Mouse (Mus musculus) lung, embryonic 16.5 days (tissue): ENCODE data around the gene Nipsnap1. TPM values are rescaled to one million over a fixed set of nuclear protein-coding genes. Genes with fewer than 3 reads are reported as not detected.

Source experiments
- ATAC-seq: fragments of 200-750 bp; cut with Nextera tagmentation; 2 replicates; pipeline ENCODE4 v1.8.0; 2017; ENCODE audit warnings: low read depth, mild to moderate bottlenecking, moderate library complexity
- H3K27ac ChIP-seq: fragments of 300-500 bp; sonication (generic); 2 replicates; pipeline ENCODE4 v1.5.1; 2014; ENCODE audit warnings: mild to moderate bottlenecking, control low read depth, low read length
- H3K27me3 ChIP-seq: fragments of 300-500 bp; sonication (generic); 2 replicates; pipeline ENCODE4 v1.6.1; 2014; ENCODE audit warnings: low read depth, low read length, mixed read lengths; ENCODE audit not compliant: control insufficient read depth, insufficient read depth
- H3K36me3 ChIP-seq: fragments of 300-500 bp; sonication (generic); 2 replicates; pipeline ENCODE4 v1.6.1; 2014; ENCODE audit warnings: low read length; ENCODE audit not compliant: control insufficient read depth, insufficient read depth
- H3K4me1 ChIP-seq: fragments of 300-500 bp; sonication (generic); replicated peaks from 2 replicates; pipeline ENCODE4 v1.6.1; 2014; ENCODE audit warnings: low read length, mixed read lengths; ENCODE audit not compliant: control insufficient read depth, insufficient read depth
- H3K4me2 ChIP-seq: fragments of 300-500 bp; sonication (generic); 2 replicates; pipeline ENCODE4 v1.6.1; 2014; ENCODE audit warnings: low read depth, low read length, control low read depth
- H3K4me3 ChIP-seq: fragments of 300-500 bp; sonication (generic); 2 replicates; pipeline ENCODE4 v1.5.1; 2014; ENCODE audit warnings: mild to moderate bottlenecking, low read length, control low read depth
- H3K9ac ChIP-seq: fragments of 300-500 bp; sonication (generic); 2 replicates; pipeline ENCODE4 v1.6.1; 2014; ENCODE audit warnings: low read length, control low read depth
- H3K9me3 ChIP-seq: fragments of 300-500 bp; sonication (generic); 2 replicates; pipeline ENCODE4 v1.6.1; 2016; ENCODE audit warnings: low read length; ENCODE audit not compliant: control insufficient read depth
- WGBS: fragments of 180-500 bp; shearing (Covaris S2); extraction: QIAGEN DNeasy Blood & Tissue Kit; methylation state at CpG from one replicate; pipeline ENCODE4 v1.1.7; 2014; 5-methylcytosine and 5-hydroxymethylcytosine counted together
- polyA plus RNA-seq: library from polyadenylated mRNA; unstranded; fragments of >200 nt; fragmentation: Nextera tagmentation; extraction: Ambion mirVana; gene quantifications from 2 replicates; pipeline ENCODE4 v1.2.1, GENCODE M21; 2015

Gene Nipsnap1
- polyA plus RNA-seq = 30.1 and 31.5 TPM in 2 replicates

DNA sequence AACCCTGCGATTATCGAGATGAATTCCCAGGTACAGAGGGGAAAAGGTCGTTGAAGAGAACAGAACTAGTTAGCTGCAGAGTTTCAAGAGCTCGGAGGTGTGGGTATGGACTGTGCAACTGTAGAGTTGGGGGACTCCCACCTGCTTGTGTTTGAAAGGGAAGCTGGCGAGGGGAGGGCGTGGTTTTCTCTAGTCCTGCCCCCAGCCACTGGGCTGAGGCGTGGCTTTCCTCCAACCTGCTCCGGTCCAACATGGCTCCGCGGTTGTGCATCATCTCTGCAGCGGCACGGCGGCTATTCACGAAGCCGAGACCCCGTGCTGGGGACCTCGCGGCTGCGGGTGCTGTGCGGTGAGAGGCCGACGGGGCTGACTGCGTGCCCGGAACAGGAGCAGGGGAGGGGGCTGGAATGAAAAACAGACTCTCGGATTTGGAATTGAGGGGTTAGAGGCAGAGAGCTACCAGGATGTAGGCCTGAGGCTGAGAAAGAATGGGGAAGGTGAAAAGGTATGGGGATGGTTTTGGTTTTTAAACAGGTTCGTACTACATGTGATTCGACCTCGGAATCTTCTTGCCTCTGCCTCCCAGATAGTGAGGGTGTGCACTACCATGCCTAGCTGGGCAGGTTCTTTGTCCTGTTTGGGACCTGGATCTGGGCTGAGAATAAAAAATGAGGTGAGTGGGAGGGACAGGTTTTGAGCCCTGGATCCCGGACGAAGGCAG is at the start of gene Nipsnap1:
TSS of gene Nipsnap1 (plus strand) at position 197 of the 721 bp plus-strand sequence.
- no peaks in the 10 kb centered on the region for H3K36me3 ChIP-seq
- 0 out of 2 replicates have a peak, but pooled peaks cover 2% of the 10 kb centered on the region for H3K4me1 ChIP-seq
- H3K4me2 ChIP-seq = peak within 1 kb of the TSS; percentile 76
- no peaks in the 10 kb centered on the region for H3K27me3 ChIP-seq
- peak within 1 kb of the TSS; percentile 66 for H3K9ac ChIP-seq
- H3K9me3 ChIP-seq = no peaks in the 10 kb centered on the region
- H3K4me3 ChIP-seq = peak within 1 kb of the TSS; percentile 67
- WGBS = under 1% methylated on average over 30 of the region's 30 CpGs
- peak; percentile 90 for ATAC-seq
- H3K27ac ChIP-seq = no peak within 1 kb of the TSS

- Histone ChIP-seq H3K36me3 (no peaks in the 10 kb centered on the region), H3K9ac (no peak overlapping the region), H3K4me3 (no peak overlapping the region), H3K4me1 (no peaks in the 10 kb centered on the region), H3K4me2 (no peak overlapping the region), H3K9me3 (no peaks in the 10 kb centered on the region), H3K27me3 (no peaks in the 10 kb centered on the region), H3K27ac (no peak overlapping the region)
- no peak for ATAC-seq
- WGBS = 90% methylated on average over 3 of the region's 3 CpGs
Measured at GRCm38 (mm10) chr11:4826152-4826778, 47.5 kb upstream of the Nipsnap1 start.

DNA sequence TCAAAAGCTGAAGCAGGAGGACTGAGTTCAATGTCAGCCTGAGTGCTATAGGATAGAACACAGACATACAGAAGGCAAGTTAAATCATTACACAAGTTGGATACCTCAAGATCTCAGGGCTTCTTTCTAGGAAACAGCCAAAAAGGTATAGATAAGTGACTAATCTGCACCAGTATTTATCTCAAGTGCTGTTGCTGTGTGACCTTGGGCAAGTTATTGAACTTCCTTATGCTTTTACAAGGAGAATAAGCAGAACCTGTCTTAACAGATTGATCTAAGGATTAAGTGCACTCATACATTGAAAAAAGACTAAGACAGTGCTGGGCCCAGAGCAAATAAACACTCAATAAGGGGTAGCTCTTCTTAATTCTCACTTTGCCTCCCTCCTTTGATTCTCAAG is 46.4 kb upstream of the Nipsnap1 start:
- ATAC-seq = no peak
- H3K4me2 ChIP-seq = no peak overlapping the region
- H3K9ac ChIP-seq = no peak overlapping the region

DNA sequence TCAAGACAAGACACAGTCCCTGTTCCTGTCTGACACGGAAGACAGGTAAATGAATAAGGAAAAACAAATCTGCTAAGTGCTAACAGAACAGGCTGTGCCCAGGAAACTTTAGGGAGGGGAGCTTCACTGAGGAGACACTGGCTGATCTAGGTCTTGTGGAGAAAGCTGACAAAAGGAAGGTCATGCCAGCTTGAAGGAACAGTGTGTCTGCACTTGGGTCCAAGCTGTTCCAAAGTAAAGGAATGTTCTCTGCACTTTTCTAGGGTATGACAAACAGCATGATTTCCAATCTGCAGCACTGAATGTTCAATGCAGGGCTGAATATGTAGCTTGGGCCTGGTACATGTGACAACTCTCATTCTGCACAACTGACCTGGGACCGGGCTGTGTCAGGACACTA is 45.8 kb upstream of the Nipsnap1 start:
- no peaks in the 10 kb centered on the region for H3K36me3 ChIP-seq
- H3K27ac ChIP-seq = no peak overlapping the region
- no peaks in the 10 kb centered on the region for H3K9me3 ChIP-seq
- WGBS = 51% methylated on average over 2 of the region's 2 CpGs
- no peak overlapping the region for H3K9ac ChIP-seq
- ATAC-seq = no peak
- H3K4me2 ChIP-seq = no peak overlapping the region
- no peaks in the 10 kb centered on the region for H3K4me1 ChIP-seq
- H3K4me3 ChIP-seq = no peak overlapping the region
- H3K27me3 ChIP-seq = no peaks in the 10 kb centered on the region

More for the DNA sequence above, 46.4 kb upstream of the Nipsnap1 start:
- Histone ChIP-seq H3K27ac (no peak overlapping the region), H3K4me1 (no peaks in the 10 kb centered on the region), H3K27me3 (no peaks in the 10 kb centered on the region), H3K36me3 (no peaks in the 10 kb centered on the region), H3K9me3 (no peaks in the 10 kb centered on the region), H3K4me3 (no peak overlapping the region)

- no peak for ATAC-seq
- no peaks in the 10 kb centered on the region for H3K9me3 ChIP-seq
Measured at GRCm38 (mm10) chr11:4831066-4831465, 42.7 kb upstream of the Nipsnap1 start.

GRCm38 (mm10) chr11:4833295-4833939 is 40.3 kb upstream of the Nipsnap1 start:
- Histone ChIP-seq H3K9ac (no peak overlapping the region), H3K36me3 (no peaks in the 10 kb centered on the region), H3K27ac (no peak overlapping the region), H3K4me1 (no peaks in the 10 kb centered on the region), H3K27me3 (no peaks in the 10 kb centered on the region), H3K4me2 (no peak overlapping the region), H3K9me3 (no peaks in the 10 kb centered on the region), H3K4me3 (no peak overlapping the region)
- no peak for ATAC-seq
- WGBS = 62% methylated on average over 3 of the region's 3 CpGs

More at GRCm38 (mm10) chr11:4831066-4831465, 42.7 kb upstream of the Nipsnap1 start:
- H3K4me1 ChIP-seq = no peaks in the 10 kb centered on the region
- no peak overlapping the region for H3K4me3 ChIP-seq
- no peak overlapping the region for H3K4me2 ChIP-seq
- no peaks in the 10 kb centered on the region for H3K36me3 ChIP-seq
- no peaks in the 10 kb centered on the region for H3K27me3 ChIP-seq
- no peak overlapping the region for H3K27ac ChIP-seq
- no peak overlapping the region for H3K9ac ChIP-seq

DNA sequence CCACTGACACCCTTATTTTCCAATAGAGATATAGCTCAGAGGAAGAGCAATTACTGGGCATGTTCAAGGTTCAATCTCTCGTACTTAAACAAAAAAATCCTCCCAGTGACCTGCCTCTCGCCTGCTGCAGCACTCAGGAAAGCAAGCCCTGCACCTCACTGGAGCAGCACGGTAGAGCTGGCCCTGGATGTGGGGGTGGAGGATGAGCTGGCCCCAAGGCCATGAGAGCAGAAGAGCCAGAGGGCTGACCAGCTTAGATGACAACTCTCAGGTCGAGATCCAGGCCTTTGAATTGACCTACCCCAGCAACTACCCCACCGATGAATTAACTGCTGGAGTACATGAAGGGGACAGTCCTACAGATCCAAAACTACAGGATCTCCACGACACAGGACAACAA is 38.3 kb upstream of the Nipsnap1 start:
- H3K4me2 ChIP-seq = no peak overlapping the region
- H3K4me3 ChIP-seq = no peak overlapping the region
- no peak overlapping the region for H3K27ac ChIP-seq
- no peak overlapping the region for H3K9ac ChIP-seq
- ATAC-seq = no peak
- WGBS = 81% methylated on average over 6 of the region's 6 CpGs
- H3K4me1 ChIP-seq = no peaks in the 10 kb centered on the region
- H3K9me3 ChIP-seq = no peaks in the 10 kb centered on the region
- H3K27me3 ChIP-seq = no peaks in the 10 kb centered on the region
- H3K36me3 ChIP-seq = no peaks in the 10 kb centered on the region

DNA sequence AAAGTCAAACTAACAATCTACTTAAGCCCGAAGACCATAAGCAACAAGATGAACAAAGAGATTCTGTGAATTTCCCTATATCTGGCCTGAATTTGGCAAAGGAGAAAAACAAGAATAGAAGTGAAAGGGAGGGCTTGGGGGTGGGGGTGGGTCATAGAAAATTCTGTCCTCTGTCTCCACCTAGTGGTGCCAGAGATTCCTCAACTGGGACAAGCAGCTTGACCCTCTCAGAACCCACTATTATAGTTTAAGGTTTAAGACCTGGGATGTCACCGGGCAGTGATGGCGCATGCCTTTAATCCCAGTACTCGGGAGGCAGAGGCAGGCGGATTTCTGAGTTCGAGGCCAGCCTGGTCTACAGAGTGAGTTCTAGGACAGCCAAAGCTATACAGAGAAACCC is 37.0 kb upstream of the Nipsnap1 start:
- Histone ChIP-seq H3K4me2 (no peak overlapping the region), H3K36me3 (no peaks in the 10 kb centered on the region), H3K4me3 (no peak overlapping the region), H3K4me1 (no peaks in the 10 kb centered on the region), H3K27ac (no peak overlapping the region), H3K27me3 (no peaks in the 10 kb centered on the region), H3K9ac (no peak overlapping the region), H3K9me3 (no peaks in the 10 kb centered on the region)
- peak; percentile 61 for ATAC-seq
- 57% methylated on average over 6 of the region's 6 CpGs for WGBS

- H3K4me1 ChIP-seq = no peaks in the 10 kb centered on the region
- no peak overlapping the region for H3K4me3 ChIP-seq
- no peaks in the 10 kb centered on the region for H3K9me3 ChIP-seq
- 75% methylated on average over 5 of the region's 5 CpGs for WGBS
- no peak overlapping the region for H3K27ac ChIP-seq
- H3K27me3 ChIP-seq = no peaks in the 10 kb centered on the region
- no peak overlapping the region for H3K4me2 ChIP-seq
- no peak for ATAC-seq
- H3K36me3 ChIP-seq = no peaks in the 10 kb centered on the region
- no peak overlapping the region for H3K9ac ChIP-seq
Measured at GRCm38 (mm10) chr11:4837342-4837741, 36.4 kb upstream of the Nipsnap1 start.
